Mouse (Mus musculus) neural tube, embryonic 10.5 days (tissue): ENCODE results near the gene Sec16a.

Experiments
- DNase-seq: peaks from one replicate; pipeline ENCODE4 v3.0.0-alpha.2; 2017; ENCODE audit warnings: low spot score; ENCODE audit errors: extremely low spot score

Gene Sec16a

DNA sequence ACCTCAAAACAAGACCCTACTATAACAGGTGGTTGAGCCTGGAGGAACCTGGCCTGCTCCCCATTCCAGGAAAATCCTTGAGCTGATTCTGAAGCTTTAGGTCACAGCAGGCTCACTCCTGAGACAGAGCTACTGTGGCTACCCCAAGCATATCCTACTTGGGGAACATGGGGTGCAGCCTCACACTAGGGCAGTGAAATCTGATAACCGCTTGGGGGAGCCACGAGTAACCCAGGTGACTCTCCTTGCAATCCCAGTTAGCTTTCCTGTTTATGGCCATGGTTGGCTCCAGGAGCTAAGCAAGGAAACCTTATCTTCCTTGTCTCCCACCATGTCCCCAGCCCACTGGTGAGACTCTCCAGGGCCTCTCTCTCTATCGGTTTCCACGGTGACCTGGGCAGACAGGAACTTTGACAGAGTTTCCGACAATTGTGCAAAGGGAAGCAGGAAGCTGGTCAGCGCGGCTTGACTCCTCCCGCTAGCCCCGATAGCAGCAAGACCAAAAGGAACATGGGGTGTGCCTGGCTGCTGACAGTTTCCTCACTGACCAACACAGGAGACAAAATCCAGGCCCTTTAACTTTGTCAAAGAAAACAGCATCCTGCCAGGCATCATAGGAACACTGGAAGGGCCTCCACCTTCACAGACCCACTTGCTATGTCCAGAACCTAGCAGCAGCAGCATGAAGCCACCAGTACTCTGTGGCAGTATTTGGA, 29.9 kb upstream of the Sec16a start:
- DNase-seq, result no peak

DNA sequence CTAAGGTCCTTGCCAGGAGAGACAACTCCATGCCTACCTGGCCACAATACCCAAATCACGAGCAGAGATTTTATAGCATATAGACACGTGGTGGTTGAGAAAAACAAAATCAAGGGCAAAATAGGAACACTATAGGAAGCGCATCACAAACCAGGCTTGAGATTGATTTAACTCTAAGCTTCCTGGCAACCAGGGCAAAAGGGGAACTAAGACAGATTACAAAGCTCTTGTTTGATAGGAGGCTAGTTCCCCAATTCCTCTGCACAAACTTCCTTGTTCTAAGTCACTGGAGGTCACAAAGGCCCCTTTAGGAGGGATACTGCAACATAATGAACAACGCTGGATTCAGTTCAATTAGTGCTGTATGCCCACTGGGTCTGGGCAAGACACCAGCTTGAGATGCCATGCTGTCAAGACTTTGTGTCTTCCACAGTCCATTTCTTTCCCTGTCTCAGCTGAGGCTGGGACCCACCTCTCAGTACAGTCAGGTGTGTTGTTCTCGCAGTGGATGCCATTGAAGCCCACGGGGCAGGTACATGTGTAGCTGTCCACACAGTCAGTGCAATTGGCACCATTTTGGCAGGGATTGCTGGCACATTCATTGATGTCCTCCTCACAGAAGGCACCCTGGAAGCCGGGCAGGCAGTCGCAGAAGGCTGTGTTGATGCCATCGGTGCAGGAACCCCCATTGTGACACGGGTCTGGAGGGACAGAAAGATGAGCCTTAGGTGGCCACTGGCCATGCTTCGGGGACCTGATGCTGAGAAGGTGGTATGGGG, 27.5 kb upstream of the Sec16a start:
- no peak for DNase-seq

DNA sequence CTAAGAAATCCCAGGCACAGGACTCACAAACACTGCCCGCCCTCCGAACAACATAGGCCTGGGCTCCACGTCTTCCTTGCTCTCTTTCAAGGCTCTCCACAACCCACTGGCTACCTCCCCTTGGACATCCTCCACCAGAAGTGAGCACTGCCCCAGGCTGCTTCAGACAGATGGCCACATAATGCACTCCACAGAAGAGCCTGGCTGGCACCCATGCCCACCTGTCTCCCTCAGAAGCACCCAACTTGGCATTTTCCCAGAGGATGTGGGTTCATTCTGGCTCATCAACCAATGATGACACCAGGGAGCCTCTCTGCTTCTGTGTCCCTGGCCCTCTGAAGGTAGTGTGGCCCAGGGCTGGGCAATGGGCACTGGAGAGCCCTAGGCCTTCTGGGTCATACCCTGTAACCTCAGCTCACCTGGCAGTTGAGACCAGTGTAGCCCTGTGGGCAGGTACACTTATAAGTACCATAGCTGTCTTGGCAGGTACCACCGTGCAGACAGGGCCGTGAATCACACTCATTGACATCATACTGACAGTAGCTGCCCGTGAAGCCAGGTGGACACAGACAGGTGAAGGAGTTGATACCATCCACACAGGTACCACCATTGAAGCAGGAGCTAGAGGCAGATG, 26.8 kb upstream of the Sec16a start:
- no peak for DNase-seq

DNA sequence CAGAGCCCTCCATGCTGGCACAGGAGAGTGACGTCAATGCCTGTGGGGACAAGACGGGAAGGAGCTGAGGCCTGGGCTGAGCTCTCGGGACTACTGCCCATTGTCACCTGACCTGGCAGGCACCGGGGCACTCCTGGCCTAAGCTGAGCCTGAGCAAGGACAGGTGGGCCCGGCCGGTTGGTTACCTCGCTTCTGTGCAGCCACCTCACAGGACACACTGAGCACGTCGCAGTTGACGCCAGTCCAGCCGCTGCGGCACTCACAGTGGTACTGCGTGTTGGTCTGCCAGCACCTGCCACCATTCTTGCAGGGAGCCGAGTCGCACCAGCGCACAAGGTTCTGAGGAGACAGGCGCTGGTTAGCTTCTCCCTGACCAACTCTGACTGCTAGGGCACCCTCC, 26.0 kb upstream of the Sec16a start:
- no peak for DNase-seq

DNA sequence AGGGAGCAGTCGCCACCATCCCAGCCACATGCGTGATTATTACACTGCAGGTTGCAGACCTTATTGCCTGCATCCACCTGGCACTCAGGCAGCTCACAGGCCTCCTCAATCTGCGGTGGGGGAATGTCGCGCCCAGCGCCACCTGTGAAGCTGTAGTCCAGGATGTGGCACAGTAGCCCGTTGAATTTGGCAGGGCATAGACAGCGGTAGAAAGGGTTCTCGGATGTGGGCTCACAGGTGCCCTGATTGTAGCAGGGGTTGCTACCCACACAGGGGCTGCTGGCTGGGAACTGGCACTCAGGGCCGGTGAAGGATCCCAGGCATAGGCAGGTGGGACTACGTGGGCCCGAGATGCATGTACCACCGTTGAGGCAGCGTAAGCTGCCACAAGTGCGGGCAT, 23.4 kb upstream of the Sec16a start:
- no peak for DNase-seq

DNA sequence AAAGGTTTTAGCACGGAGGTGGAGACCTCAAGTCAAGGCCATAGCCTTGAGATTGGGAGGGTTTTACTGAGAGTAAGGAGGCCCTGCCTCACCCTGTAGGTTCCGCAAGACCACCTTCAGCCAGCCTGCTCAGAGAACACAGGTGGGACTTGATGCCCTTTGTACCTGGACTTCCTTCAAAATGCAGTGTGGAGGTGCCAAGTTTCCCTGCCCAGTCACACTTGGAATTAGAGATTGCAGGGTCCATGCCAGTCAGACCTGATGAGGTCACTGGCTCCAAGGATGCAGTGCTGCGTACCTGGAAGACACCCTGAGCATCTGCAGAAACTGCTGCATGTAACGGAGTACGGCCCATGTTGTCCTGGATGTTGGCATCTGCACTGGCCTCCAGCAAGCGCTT, 18.4 kb upstream of the Sec16a start:
- DNase-seq, result no peak

DNA sequence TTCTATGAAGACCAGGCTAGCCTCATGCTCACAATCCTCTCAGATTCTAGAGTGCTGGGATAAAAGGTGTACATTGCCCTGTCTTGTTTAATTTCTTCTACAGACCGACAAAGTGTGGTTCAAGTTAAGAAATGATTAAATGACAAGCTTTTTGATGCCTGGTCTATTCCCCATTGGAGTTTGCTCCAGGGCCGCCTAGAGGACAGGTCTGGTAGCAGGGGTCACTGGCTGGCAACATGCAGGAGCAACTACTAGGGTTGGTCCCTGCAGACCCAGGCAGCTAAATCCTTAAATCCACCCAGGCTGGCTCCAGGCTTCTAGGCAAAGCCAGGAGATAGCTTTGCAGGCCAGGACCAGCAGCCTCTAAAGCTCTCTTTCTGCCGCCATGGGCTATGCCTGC, 18.0 kb upstream of the Sec16a start:
- no peak for DNase-seq

DNA sequence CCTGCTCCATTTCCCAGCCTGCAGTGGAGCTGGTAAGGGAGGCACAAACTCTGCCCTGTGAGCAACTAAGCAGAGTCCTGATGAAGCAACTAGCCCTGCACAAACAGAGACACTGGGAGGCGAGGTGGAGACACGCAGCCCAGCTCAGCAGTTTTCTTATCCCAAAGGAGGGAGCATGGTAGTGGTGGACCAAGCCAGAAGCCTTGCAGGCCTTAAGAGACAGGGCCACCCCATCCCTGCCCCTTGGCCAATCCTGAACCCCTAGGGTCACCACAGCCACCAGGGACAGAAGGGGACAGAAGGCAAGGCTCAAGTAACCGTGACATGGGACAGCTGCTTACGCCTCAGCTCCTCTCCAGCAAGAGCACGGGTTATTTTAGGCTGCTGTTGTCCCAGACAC, 16.7 kb upstream of the Sec16a start:
- no peak for DNase-seq

DNA sequence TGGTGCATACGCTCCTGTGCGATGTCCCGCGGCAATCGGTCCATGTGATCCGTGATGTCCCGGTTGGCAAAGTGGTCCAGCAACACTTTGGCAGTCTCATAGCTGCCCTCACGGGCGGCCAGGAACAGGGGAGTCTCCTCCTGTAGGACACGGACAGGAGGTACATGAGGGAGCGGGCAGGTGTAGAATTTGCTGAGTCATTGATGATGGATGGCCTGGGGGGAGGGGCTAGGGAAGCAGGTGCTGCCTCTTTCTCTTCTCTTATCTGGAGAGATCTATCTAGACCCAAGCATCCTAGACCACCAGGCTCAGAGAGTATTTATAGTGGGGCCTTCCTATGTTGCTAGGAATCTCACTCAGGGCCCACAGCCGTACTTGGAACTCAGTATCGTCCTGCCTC, 15.8 kb upstream of the Sec16a start:
- DNase-seq, result no peak

DNA sequence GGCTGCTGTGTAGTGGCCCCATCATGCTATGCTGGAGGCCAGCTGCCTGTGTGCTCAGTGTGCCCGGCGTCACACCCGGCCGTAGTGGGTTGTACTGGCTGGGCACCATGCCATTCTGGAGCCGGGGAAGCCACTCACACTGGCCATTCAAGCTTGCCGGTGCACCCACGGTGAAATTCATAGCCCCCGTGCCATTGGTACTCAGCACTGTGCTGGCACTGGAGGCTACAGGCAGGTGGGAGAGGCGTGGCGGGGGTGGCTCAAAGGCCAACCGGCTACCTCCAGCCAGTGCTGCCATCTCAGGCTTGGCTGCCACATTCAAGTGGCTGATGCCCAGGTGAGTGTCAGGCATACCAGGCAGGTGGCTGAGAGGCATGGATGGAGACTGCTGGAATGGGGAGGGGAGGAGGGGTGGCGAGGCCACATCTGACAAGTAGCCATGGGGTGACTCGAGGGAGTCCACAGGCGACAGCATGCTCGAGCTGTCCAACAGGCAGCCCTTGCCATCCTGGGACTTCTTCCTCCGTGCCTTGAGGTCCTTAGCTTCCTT, 15.2 kb upstream of the Sec16a start:
- DNase-seq, result no peak

DNA sequence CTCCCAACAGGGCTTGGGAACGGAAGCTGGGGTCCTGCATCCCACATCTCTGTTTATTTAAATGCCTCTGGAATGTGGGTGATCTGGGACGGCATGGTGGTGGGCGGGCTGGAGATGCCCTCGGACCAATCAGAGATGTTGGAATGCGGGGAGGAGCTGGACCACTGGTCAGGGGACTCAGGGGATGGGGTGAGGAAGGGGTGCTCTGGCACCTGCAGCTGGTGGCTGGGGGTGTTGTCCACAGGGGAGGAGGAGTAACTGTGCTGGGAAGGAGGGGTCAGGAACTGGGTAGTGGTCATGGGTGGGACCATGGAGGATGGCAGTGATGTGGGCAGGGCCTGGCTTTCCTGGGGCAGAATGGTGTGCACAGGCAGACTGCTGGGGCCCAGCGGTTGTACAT, 14.5 kb upstream of the Sec16a start:
- DNase-seq, result no peak

DNA sequence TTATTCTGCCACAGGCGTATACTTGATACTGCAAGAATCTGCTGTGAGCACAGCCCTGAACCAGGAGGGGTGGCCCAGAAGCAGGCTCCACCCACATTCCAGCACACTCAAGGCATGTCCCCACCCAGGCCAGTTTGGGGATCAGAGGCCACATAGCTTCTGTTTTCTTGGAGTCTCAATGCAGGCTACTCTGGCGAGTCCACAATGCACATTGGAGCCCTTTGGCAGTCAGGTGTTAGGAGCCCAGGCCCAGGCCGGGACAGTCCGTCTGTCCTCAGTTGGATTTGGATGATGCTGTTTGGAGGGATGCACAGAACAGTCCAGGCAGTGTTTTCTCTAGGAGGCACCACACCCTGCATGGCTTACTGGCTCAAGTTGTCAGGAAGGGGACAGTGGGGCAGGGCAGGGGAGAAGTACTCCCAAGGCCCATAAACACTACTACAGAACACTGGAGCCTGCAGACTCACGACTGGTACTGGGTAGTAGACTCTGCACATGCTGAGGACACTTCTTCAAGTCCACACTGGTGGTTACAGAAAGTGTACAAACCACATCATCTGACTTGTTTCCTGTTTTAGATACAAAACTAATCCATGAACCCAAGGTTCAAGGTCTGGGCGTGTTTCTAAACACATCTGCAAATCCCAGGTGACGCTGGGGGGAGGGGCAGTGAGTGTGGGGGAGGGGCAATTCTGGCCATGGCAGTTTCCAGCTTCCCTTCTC, 13.5 kb upstream of the Sec16a start:
- DNase-seq, result peak; percentile 49

DNA sequence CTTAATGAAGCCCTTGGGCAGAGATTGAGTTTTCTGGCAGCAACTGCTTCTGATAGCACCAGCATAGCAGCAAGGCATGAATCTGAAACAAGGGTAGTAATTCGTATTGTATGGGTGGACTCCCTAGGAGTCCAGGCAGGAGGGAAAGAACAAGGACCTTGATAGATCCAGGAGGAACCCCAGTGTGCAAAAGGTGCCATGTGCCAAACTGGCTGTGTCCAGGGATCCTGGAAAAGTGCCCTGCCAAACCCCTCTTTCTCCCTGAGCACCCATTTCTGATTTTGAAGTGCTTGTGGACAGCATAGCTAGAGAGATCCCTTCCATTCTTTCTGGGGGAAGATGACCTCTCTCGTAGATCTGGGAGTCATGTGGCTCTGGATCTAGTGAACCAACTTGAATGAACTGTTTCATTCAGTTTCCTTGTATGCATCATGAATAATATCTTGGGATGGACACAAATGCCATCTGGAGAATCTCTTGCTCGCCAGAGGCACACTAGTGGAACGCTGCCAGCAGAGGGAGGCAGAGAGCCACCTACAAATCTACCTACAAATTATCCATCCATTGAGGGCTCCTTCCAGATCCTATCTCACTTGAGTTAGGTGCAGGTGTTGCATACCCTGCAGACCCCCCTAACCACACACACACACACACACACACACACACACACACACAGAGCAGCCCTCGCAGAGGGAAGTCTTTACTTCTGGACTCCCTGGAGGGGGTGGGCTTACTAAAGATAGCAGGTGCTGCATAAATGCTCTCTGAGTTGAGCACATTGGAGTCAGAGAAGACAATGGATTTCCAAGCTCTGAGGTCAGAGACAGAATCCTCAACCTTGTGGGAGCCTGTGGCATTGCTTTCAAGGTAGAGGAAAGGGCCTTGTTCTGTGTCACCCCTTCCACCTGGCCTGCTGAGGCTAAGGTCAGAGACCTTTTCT, 4.4 kb upstream of the Sec16a start:
- peak; percentile 89 for DNase-seq

DNA sequence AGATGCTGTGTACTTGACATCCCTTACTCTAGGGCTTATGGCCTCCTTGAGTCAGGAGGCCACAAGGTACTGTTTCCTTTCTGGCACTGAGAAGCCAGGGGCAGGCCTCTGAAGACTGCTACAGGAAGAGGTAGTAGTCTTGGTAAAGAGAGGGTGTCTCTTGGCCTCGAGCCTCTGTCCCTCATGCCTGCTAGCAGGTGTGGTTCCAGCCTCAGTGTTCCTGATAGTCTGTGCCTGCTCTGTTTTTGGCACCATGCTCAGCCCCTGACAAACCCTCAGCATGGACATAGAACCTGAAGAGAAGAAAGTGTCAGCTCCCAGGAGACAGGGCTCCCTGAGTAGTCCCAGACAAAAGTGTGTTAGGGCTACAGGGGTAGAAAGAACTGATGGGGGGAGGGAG, 2.4 kb upstream of the Sec16a start:
- DNase-seq, result no peak

DNA sequence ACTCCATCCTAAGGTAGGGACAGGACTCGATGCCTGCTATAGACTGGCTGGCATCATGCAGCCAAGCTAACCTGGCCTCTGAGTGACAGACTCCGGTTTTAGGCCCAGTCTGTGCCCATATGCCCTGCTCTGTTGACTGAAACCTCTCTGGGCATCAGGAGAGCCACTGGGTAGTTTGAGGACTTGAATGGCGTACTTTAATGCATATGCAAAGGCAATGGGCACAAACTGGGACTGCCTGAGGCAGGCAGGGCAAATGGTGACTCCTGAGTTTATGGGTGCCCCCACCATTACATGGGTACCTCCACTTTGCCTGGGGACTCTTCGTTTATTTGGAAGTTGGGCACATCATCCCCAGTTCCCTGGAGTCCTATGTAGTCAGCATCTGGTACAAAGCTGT, 1.7 kb upstream of the Sec16a start:
- DNase-seq, result no peak

DNA sequence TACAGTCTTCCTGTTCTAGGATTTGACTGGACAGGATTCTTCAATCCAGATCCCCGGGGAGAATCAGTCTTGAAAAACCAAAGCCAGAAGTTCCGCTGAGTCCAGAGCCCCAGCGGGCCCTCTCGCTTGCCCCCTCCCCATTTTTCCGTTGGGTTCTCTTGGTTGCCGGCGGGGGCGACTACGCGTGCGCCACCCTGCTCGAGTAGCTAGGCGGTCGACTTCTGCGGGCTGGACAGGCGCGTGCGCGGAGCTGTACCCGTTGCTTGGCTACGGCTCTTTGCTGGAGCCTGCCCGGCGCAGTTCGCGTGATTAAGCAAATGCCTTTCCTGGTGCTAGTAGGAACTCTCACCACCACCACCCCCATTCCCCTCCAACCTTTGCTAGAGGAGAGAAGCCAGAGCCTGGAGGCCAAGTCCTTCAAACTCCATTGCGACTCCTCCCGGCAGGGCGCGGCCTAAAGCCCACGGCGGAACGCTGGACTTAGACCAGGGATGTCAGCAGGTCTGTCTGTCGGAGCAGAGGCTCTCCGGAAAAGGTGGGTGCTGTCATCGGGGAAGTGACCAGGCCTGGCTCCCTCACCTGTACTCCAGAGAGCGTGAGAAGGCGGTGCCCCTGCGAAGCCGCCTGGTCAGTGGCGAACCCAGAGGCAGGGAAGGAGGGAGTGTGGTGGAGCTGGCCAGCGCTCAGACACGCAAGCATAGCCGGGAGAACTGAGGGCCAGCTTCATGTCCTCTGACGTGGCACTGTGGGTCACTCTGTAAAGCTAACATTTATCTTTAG, 840 bp upstream of the Sec16a start:
- no peak for DNase-seq

DNA sequence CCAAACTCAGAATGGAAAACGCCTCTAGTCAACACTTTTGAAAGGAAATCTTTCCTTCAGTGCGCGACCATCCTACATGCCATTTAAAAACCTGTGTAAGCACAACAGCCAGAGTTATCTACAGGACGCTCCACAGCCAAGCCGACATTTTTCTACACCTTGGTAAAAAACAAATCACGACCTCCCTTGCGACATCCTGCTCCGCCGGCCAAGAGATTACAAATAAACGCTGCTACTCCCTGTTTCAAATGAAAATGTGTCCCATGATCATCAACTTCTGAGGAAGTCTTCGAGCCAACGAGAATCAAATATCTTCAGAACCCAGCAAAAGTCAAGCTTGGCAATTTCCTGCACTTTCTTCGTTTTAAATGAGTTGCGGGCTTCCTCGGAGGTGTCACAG, 648 bp downstream of the Sec16a start:
- DNase-seq, result no peak

DNA sequence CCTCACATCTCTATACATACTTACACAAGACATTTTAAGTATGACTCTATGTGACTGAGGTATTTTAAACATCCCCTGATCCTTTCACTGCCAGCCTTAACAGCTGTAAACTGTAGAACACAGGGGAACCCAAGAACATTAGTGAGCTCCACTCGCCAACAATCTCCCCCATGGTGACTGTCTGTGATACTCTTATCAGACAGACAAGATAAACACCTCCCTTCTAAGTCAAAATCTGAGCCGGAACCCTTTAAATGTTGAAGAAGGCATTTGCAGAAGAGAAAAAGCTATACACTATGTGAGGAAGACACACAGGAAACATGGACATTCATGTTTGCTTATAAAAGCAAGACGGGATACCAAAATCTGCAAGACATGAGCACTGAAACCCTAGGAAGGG, 1.1 kb downstream of the Sec16a start:
- DNase-seq, result no peak

DNA sequence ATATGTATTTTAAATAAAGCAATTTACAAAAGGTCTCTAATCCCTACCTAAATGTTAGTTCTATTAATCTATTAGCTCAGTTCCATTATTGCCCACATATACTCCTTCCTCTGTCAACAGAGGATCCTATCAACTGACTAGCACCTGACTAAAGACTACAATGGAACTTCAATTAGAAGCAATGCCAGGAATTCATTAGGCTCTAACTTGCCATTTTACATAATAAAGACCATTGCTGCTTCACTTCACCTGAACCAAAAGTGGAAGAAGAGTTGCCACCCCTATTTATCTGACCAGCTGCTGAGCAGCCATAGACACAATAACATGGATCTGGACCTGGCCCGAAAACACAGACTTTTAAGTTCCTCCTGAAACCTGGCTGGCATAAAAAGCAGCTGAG, 2.2 kb downstream of the Sec16a start:
- no peak for DNase-seq

DNA sequence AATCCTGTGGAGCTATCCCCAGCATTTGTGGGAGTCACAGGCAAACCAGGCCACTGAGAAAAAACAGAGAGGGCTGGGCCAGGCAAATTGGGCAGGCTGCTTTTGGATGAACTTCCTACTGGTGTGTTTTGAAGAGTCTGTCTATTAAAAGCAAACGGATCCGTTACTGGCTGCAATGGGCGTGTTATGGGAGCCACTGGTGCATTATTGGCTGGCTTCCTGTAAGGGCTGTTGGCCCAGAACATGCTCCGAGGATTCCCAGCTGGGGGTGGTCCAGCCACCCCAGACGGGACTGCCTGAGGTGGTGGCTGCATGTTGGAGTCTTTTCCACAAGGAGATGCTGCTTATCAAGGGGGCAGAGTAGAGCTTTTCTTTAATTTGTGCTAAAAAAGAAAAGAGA, 3.3 kb downstream of the Sec16a start:
- no peak for DNase-seq
